Mouse (Mus musculus): Measurements from ENCODE around the gene Olfr877. TPM values are rescaled to one million over a fixed set of nuclear protein-coding genes. Genes with fewer than 3 reads are reported as not detected.

Gene Olfr877
- polyA plus RNA-seq, 1 experiment from 2014 or later: not detected

DNA sequence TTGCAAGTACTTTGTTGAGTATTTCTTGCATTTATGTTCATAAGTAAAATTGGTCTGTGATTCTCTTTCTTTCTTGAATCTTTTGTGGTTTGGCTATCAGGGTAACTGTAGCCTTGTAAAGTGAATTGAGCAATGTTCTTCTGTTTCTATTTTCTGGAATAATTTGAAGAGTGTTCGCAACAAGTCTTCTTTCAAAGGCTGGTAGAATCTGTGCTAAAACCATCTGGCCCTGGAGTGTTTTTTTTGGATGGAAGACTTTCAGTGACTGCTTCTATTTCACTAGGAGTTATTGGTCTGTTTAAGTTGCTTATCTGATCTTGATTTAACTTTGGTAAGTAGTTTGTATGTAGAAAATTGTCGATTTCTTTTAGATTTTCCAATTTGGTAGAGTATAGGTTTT lies 4.8 kb upstream of the Olfr877 start:
- H3K4me2 ChIP-seq (replicated peaks; ENCODE audit: low read depth): no peak overlapping the region
- ATAC-seq: no peak
- no peaks in the 10 kb centered on the region for H3K36me3 ChIP-seq (ENCODE audit: control insufficient read depth, insufficient read depth)
- no peak for TF ChIP-seq CTCF (IDR thresholded peaks at IDR 0.05; ENCODE audit: low read depth)
- 84% methylated on average over 2 of the region's 2 CpGs for WGBS
- no peak overlapping the region for H3K4me3 ChIP-seq (ENCODE audit: low read depth, low read length)
- H3K9me3 ChIP-seq (ENCODE audit: control insufficient read depth): no peaks in the 10 kb centered on the region
- H3K9ac ChIP-seq (ENCODE audit: low read depth, low read length): no peak overlapping the region
- no peaks in the 10 kb centered on the region for H3K27me3 ChIP-seq (replicated peaks; ENCODE audit: control insufficient read depth, insufficient read depth, low read length)
- H3K27ac ChIP-seq (ENCODE audit: low read depth, low read length): no peak overlapping the region
- no peaks in the 10 kb centered on the region for H3K4me1 ChIP-seq (replicated peaks; ENCODE audit: control insufficient read depth, insufficient read depth, low read length)

DNA sequence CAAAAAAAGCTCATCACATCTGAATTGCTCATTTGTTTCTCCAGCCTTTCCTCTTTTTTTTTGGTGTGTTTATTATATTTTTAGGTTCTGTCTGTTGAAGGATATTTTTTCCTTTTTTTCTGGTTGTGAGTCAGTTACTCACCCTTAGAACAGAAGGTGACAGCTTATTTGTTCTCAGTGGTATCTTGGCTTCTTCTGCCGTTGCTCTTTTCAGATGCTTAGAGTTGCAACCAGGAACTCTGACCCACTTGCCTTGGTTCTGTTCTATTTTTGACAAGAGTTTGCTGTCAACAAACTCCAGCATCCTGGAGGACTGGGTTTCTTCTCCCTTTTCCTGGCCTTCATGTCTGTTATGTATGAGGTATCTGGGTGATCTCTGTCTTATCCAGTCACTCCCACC lies 9.3 kb downstream of the Olfr877 start:
- no peaks in the 10 kb centered on the region for H3K36me3 ChIP-seq (ENCODE audit: control insufficient read depth, insufficient read depth)
- H3K27me3 ChIP-seq (replicated peaks; ENCODE audit: control insufficient read depth, insufficient read depth, low read length): no peaks in the 10 kb centered on the region
- no peaks in the 10 kb centered on the region for H3K4me1 ChIP-seq (replicated peaks; ENCODE audit: control insufficient read depth, insufficient read depth, low read length)
- no peak for ATAC-seq
- 68% methylated on average over 1 of the region's 1 CpGs for WGBS
- TF ChIP-seq CTCF (IDR thresholded peaks at IDR 0.05; ENCODE audit: low read depth): no peak
- no peaks in the 10 kb centered on the region for H3K9me3 ChIP-seq (ENCODE audit: control insufficient read depth)
- no peak overlapping the region for H3K4me2 ChIP-seq (replicated peaks; ENCODE audit: low read depth)
- H3K27ac ChIP-seq (ENCODE audit: low read depth, low read length): no peak overlapping the region
- H3K4me3 ChIP-seq (ENCODE audit: low read depth, low read length): no peak overlapping the region
- no peak overlapping the region for H3K9ac ChIP-seq (ENCODE audit: low read depth, low read length)

DNA sequence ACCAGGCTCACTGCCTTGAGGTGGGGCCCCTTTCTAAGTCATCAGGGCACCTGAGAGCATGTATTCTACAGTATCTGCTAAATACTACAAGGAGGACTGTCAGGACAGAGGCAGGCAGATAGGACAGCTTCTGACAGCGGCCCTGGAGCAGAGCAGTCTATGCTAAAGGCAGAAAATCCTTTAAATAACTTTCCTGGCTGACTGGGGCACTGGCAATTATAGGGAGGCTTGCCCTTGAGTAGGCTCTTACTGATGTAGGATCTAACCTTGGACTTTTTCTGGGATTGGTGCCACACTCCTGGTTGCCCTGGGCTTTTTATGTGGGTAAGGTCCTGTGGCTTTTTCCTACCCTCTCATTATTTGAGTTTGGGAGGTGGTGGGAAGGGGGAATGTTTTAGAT lies 16.2 kb downstream of the Olfr877 start:
- no peak for TF ChIP-seq CTCF (IDR thresholded peaks at IDR 0.05; ENCODE audit: low read depth)
- WGBS: 48% methylated on average over 1 of the region's 1 CpGs

DNA sequence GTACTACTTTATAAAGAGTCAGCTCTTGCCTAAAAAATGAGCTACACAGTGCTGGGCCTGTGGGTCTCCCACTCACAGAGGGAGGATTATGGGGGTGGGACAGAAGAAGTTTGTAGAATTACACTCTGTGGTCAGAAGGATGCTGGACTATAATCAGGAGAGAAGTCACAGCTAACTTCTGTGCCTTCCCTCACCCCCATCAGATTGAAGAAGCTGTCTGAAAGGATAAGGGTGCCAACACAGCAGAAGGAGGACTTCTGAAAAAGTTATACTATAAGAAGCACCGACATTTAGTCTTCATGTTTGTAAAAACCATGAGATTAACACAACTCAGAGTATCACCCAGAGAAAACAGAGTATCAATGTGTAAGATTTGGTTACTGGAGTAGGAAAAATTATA lies 17.0 kb downstream of the Olfr877 start:
- H3K9me3 ChIP-seq (ENCODE audit: control insufficient read depth): no peaks in the 10 kb centered on the region
- H3K9ac ChIP-seq (ENCODE audit: low read depth, low read length): no peak overlapping the region
- no peak overlapping the region for H3K4me2 ChIP-seq (replicated peaks; ENCODE audit: low read depth)
- no peaks in the 10 kb centered on the region for H3K4me1 ChIP-seq (replicated peaks; ENCODE audit: control insufficient read depth, insufficient read depth, low read length)
- H3K27ac ChIP-seq (ENCODE audit: low read depth, low read length): no peak overlapping the region
- TF ChIP-seq CTCF (IDR thresholded peaks at IDR 0.05; ENCODE audit: low read depth): no peak
- 65% methylated on average over 1 of the region's 1 CpGs for WGBS
- no peaks in the 10 kb centered on the region for H3K27me3 ChIP-seq (replicated peaks; ENCODE audit: control insufficient read depth, insufficient read depth, low read length)
- no peaks in the 10 kb centered on the region for H3K36me3 ChIP-seq (ENCODE audit: control insufficient read depth, insufficient read depth)
- ATAC-seq: no peak
- H3K4me3 ChIP-seq (ENCODE audit: low read depth, low read length): no peak overlapping the region

More for the DNA sequence above, 16.2 kb downstream of the Olfr877 start:
- Histone ChIP-seq H3K4me2 (replicated peaks; ENCODE audit: low read depth) (no peak overlapping the region), H3K4me3 (ENCODE audit: low read depth, low read length) (no peak overlapping the region), H3K9ac (ENCODE audit: low read depth, low read length) (no peak overlapping the region), H3K27ac (ENCODE audit: low read depth, low read length) (no peak overlapping the region), H3K36me3 (ENCODE audit: control insufficient read depth, insufficient read depth) (no peaks in the 10 kb centered on the region), H3K9me3 (ENCODE audit: control insufficient read depth) (no peaks in the 10 kb centered on the region), H3K4me1 (replicated peaks; ENCODE audit: control insufficient read depth, insufficient read depth, low read length) (no peaks in the 10 kb centered on the region), H3K27me3 (replicated peaks; ENCODE audit: control insufficient read depth, insufficient read depth, low read length) (no peaks in the 10 kb centered on the region)
- ATAC-seq: no peak

DNA sequence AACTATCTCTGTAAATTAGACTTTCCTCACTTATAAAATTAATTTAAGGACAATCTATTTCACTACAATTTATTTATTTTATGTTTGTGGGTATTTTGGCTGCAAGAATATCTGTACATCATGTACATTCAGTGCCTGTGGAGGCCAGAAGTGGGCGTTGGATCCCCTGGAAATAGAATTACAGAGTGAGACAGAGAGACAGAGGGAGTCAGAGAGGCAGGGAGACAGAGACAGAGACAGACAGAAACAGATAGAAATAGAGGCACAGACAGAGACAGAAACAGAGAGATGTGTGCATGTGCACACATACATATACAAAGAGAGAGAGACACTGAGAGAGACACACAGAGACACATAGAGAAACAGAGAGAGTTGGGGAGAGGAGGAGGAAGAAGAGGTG lies 17.5 kb downstream of the Olfr877 start:
- Histone ChIP-seq H3K36me3 (ENCODE audit: control insufficient read depth, insufficient read depth) (no peaks in the 10 kb centered on the region), H3K27ac (ENCODE audit: low read depth, low read length) (no peak overlapping the region), H3K4me1 (replicated peaks; ENCODE audit: control insufficient read depth, insufficient read depth, low read length) (no peaks in the 10 kb centered on the region), H3K4me2 (replicated peaks; ENCODE audit: low read depth) (no peak overlapping the region), H3K9me3 (ENCODE audit: control insufficient read depth) (no peaks in the 10 kb centered on the region), H3K4me3 (ENCODE audit: low read depth, low read length) (no peak overlapping the region), H3K9ac (ENCODE audit: low read depth, low read length) (no peak overlapping the region), H3K27me3 (replicated peaks; ENCODE audit: control insufficient read depth, insufficient read depth, low read length) (no peaks in the 10 kb centered on the region)
- ATAC-seq: no peak
- WGBS: 51% methylated on average over 1 of the region's 1 CpGs
- no peak for TF ChIP-seq CTCF (IDR thresholded peaks at IDR 0.05; ENCODE audit: low read depth)

DNA sequence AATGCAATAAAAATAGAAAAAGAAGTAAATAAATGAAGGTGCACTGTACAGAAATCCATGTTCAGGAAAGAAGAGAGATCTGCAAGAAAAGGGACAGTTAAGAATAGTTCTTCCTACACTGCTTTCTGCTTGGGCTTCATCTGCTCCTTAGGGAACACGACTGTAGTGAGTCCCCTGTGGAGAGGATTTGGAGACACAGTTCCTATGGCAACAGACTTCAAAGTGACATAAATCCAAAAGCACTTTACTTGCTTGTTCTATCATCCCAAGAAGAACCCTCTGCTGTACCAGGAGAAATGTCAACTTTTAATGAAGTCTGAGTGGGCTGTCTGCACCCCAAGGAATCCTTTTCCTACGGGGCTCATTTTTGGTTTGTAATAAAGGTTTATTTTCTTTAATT lies 36.9 kb downstream of the Olfr877 start:
- no peak overlapping the region for H3K4me3 ChIP-seq (ENCODE audit: low read depth, low read length)
- 39% methylated on average over 2 of the region's 2 CpGs for WGBS
- ATAC-seq: no peak

DNA sequence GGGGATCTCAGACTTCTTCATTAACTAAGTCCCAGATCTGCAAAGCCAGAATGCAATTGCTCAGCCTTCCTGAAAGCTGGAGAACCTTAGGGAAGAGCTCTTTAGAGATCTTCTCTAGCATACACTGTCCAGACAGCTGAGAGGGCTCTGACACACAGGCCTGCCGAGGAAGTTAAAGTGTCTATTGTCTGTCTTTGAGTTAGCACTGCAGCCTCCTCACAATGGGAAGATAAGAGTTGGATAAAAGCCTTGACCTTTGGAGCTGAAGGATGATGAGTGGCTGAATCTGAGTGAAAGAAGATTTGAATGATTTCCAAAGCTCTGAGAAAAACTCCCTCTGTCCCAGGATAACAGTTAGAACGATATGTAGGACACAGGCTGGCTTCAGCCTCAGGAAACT lies 42.6 kb downstream of the Olfr877 start, which contains the start of gene Olfr145:
Gene Olfr145 (plus strand): TSS at position 64 of the 400 bp plus-strand sequence.
- H3K9ac ChIP-seq (ENCODE audit: low read depth, low read length): no peak within 1 kb of the TSS
- no peaks in the 10 kb centered on the region for H3K36me3 ChIP-seq (ENCODE audit: control insufficient read depth, insufficient read depth)
- H3K27ac ChIP-seq (ENCODE audit: low read depth, low read length): no peak within 1 kb of the TSS
- TF ChIP-seq CTCF (IDR thresholded peaks at IDR 0.05; ENCODE audit: low read depth): no peak
- no peaks in the 10 kb centered on the region for H3K4me1 ChIP-seq (replicated peaks; ENCODE audit: control insufficient read depth, insufficient read depth, low read length)
- H3K4me2 ChIP-seq (replicated peaks; ENCODE audit: low read depth): no peak within 1 kb of the TSS
- no peaks in the 10 kb centered on the region for H3K27me3 ChIP-seq (replicated peaks; ENCODE audit: control insufficient read depth, insufficient read depth, low read length)
- ATAC-seq: no peak
- WGBS: 34% methylated on average over 2 of the region's 2 CpGs
- no peak within 1 kb of the TSS for H3K4me3 ChIP-seq (ENCODE audit: low read depth, low read length)
- H3K9me3 ChIP-seq (ENCODE audit: control insufficient read depth): no peaks in the 10 kb centered on the region

More for the DNA sequence above, 36.9 kb downstream of the Olfr877 start:
- Histone ChIP-seq H3K27me3 (replicated peaks; ENCODE audit: control insufficient read depth, insufficient read depth, low read length) (no peaks in the 10 kb centered on the region), H3K27ac (ENCODE audit: low read depth, low read length) (no peak overlapping the region), H3K9me3 (ENCODE audit: control insufficient read depth) (no peaks in the 10 kb centered on the region), H3K4me2 (replicated peaks; ENCODE audit: low read depth) (no peak overlapping the region), H3K36me3 (ENCODE audit: control insufficient read depth, insufficient read depth) (no peaks in the 10 kb centered on the region), H3K4me1 (replicated peaks; ENCODE audit: control insufficient read depth, insufficient read depth, low read length) (no peaks in the 10 kb centered on the region), H3K9ac (ENCODE audit: low read depth, low read length) (no peak overlapping the region)
- no peak for TF ChIP-seq CTCF (IDR thresholded peaks at IDR 0.05; ENCODE audit: low read depth)

Data from intestine, postnatal 0 days (tissue).